Comparison of ENCODE assay signal across 13 mouse cellular contexts in genomic region chr9:47615049-47615448, GRCm38 (mm10).
DNase-seq lines count a peak whose midpoint lies in the region; ATAC-seq lines count a peak whose summit lies in the region.
"Had no signal": no experiment of that assay in that cellular context is flagged by ENCODE, and none has a peak within 500 bp of the region (broad histone marks: within the 10 kb centered on the region; RNA-seq: fewer than 3 reads in every experiment).

No protein-coding gene starts in this region.

- H3K27me3 ChIP-seq in hindbrain, embryonic 16.5 days (replicated peaks; ENCODE audit: control insufficient read depth, insufficient read depth, low read length), result no peaks in the 10 kb centered on the region
- no peaks in the 10 kb centered on the region for H3K27me3 ChIP-seq in hindbrain, embryonic 13.5 days
- H3K27me3 ChIP-seq: CH12.LX; neural tube, embryonic 12.5 days had no signal

- H3K4me3 ChIP-seq in hindbrain, embryonic 16.5 days (ENCODE audit: low read length), result no peak overlapping the region
- no peak overlapping the region for H3K4me3 ChIP-seq in hindbrain, embryonic 13.5 days
- H3K4me3 ChIP-seq: midbrain, embryonic 10.5 days; neural tube, embryonic 12.5 days had no signal

- no peak overlapping the region for H3K9ac ChIP-seq in hindbrain, embryonic 16.5 days (ENCODE audit: low read depth, low read length)
- no peak overlapping the region for H3K9ac ChIP-seq in hindbrain, embryonic 13.5 days
- H3K9ac ChIP-seq: neural tube, embryonic 12.5 days had no signal

- 49% methylated on average over 6 of the region's 6 CpGs for WGBS in hindbrain, embryonic 16.5 days
- 48% methylated on average over 6 of the region's 6 CpGs for WGBS in hindbrain, embryonic 13.5 days

- no peaks in the 10 kb centered on the region for H3K9me3 ChIP-seq in hindbrain, embryonic 16.5 days (ENCODE audit: control insufficient read depth, low read length)
- H3K9me3 ChIP-seq in hindbrain, embryonic 13.5 days, result no peaks in the 10 kb centered on the region
- H3K9me3 ChIP-seq: midbrain, embryonic 10.5 days; neural tube, embryonic 12.5 days had no signal

- no peaks in the 10 kb centered on the region for H3K36me3 ChIP-seq in hindbrain, embryonic 16.5 days (ENCODE audit: control insufficient read depth, insufficient read depth, low read length)
- no peaks in the 10 kb centered on the region for H3K36me3 ChIP-seq in hindbrain, embryonic 13.5 days
- H3K36me3 ChIP-seq: midbrain, embryonic 10.5 days; neural tube, embryonic 12.5 days had no signal

- H3K4me2 ChIP-seq in hindbrain, embryonic 16.5 days (ENCODE audit: low read length), result no peak overlapping the region
- no peak overlapping the region for H3K4me2 ChIP-seq in hindbrain, embryonic 13.5 days
- H3K4me2 ChIP-seq: neural tube, embryonic 12.5 days had no signal

- peaks cover 28% of the 10 kb centered on the region for H3K4me1 ChIP-seq in hindbrain, embryonic 16.5 days (ENCODE audit: control insufficient read depth, insufficient read depth, low read depth, low read length)
- peaks cover 71% of the 10 kb centered on the region for H3K4me1 ChIP-seq in hindbrain, embryonic 13.5 days (replicated peaks)

- H3K27ac ChIP-seq in hindbrain, embryonic 16.5 days (ENCODE audit: low read depth, low read length), result no peak overlapping the region
- H3K27ac ChIP-seq in hindbrain, embryonic 13.5 days, result no peak overlapping the region
- H3K27ac ChIP-seq: midbrain, embryonic 10.5 days; neural tube, embryonic 12.5 days had no signal

- peak; percentile 46; the same call in 1 of the 2 replicates for ATAC-seq in hindbrain, embryonic 16.5 days
- no peak for ATAC-seq in hindbrain, embryonic 13.5 days (ENCODE audit: low FRiP score)

- peak; percentile 55 to 58 for DNase-seq in right cerebral cortex, postnatal 10 days (ENCODE audit: low spot score in 2 of 2)
- DNase-seq in right cerebral cortex, adult 2 months (ENCODE audit: low spot score in 2 of 2), result no peak
- peak; percentile 80 for DNase-seq in cerebellum, adult 9-11 months
- peak; percentile 46 for DNase-seq in skeletal muscle tissue, adult 2 months (ENCODE audit: low read depth, low spot score)
- DNase-seq in c-Kit-positive CD71-positive TER-119-positive erythroid progenitor cells, embryonic 14.5 days (ENCODE audit: low spot score), result no peak
- DNase-seq: adrenal gland, adult 8-10 months; kidney, adult 2 months; spleen, adult 18-20 months had no signal

Comparison
In these comparisons a context has a peak if more than half of its experiments do, and no peak if none do; other contexts are left out.
1. DNase-seq: peak in right cerebral cortex, postnatal 10 days (2 of 2), cerebellum, adult 9-11 months (single experiment) and skeletal muscle tissue, adult 2 months (single experiment); none in right cerebral cortex, adult 2 months (0 of 2) and c-Kit-positive CD71-positive TER-119-positive erythroid progenitor cells, embryonic 14.5 days (single experiment).